Mouse (Mus musculus) T-helper 17 cell (primary cell): ENCODE results near the gene Srp68.
"Not testable (repeated sequence)": the region's sequence is repeated elsewhere in the genome, so short reads cannot be mapped to it uniquely, and the experiment has no call there.

Experiments
- in situ Hi-C, 2 experiments: fragments of 300-600 bp; cut with MboI, MseI; formaldehyde crosslinking; loops; 1 replicate in 1 of 2; 2 replicates in 1 of 2; pipeline ENCODE4 v1.15.1; 2025; ENCODE audit warnings: high pct_unique_total_duplicates in 2 of 2

The Srp68 gene

DNA sequence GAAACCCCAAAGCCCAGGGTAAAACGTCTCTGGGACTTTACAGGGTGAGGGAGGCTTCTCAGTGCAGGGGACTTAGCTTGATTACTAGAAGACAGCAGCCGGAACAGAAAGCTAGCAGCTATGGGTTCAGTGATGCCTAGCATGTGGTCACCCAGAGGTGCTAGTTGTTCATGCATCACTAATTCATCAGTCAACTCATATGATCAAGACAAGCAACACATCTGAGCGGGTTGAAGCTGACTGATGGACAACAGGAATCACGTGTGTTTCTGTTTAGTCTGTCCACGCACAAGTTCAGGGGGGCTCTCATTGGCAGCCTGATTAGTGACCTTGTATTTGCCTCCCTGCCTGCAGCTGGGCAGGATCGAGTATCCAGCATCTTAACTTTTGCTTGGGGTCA lies 10.0 kb upstream of the Srp68 start:
- in situ Hi-C loops = no loop called here

DNA sequence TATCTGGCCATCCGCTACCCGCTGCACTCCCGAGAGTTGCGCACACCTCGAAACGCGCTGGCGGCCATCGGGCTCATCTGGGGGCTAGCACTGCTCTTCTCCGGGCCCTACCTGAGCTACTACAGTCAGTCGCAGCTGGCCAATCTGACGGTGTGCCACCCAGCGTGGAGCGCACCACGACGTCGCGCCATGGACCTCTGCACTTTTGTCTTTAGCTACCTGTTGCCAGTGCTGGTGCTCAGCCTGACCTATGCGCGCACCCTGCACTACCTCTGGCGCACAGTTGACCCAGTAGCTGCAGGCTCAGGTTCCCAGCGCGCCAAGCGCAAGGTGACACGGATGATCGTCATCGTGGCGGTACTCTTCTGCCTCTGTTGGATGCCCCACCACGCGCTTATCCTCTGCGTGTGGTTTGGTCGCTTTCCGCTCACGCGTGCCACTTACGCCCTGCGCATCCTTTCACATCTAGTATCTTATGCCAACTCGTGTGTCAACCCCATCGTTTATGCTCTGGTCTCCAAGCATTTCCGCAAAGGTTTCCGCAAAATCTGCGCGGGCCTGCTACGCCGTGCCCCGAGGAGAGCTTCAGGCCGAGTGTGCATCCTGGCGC lies 9.0 kb upstream of the Srp68 start:
- in situ Hi-C loops = no loop called here

- in situ Hi-C loops = no loop called here
Observed at GRCm38 (mm10) chr11:116282089-116282488, 8.1 kb upstream of the Srp68 start.

DNA sequence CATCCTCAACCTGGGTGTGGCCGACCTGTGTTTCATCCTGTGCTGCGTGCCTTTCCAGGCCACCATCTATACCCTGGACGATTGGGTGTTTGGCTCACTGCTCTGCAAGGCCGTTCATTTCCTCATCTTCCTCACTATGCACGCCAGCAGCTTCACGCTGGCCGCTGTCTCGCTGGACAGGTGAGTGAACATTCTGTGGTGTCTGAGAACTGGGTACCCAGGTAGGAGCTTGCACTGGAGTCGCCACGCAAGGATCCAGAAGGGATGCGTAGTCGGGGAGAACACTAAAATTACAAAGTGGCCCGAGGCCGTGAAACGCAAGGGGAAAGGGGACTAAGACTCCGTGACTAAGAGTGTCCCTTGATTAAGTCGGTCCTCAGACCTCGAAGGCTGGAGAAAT lies 7.7 kb upstream of the Srp68 start:
- in situ Hi-C loops = no loop called here

GRCm38 (mm10) chr11:116280751-116281663 lies 7.0 kb upstream of the Srp68 start, which contains the start of gene Galr2:
Gene Galr2, plus strand, starts transcription at chr11:116280939.
- in situ Hi-C loops = no loop called here

DNA sequence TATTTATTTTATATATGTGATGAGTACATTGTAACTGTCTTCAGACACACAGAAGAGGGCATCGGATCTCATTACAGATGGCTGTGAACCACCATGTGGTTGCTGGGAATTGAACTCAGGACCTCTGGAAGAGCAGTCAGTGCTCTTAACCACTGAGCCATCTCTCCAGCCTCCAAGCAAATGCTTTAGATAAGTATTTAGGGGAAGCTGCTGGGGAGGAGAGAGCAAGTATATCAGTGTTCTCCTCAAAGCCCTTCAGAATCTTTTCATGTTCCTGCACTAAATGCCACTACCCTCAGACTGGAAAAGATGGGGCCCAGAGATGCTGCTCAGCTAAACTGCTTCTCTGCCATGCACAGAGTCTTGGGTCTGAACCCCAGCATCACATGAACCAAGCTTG lies 3.2 kb upstream of the Srp68 start:
- in situ Hi-C loops = not testable (repeated sequence)

- in situ Hi-C loops = no loop called here
Observed at GRCm38 (mm10) chr11:116273469-116274044, 460 bp downstream of the Srp68 start.

GRCm38 (mm10) chr11:116272589-116273468 lies 1.2 kb downstream of the Srp68 start:
- in situ Hi-C loops = no loop called here

DNA sequence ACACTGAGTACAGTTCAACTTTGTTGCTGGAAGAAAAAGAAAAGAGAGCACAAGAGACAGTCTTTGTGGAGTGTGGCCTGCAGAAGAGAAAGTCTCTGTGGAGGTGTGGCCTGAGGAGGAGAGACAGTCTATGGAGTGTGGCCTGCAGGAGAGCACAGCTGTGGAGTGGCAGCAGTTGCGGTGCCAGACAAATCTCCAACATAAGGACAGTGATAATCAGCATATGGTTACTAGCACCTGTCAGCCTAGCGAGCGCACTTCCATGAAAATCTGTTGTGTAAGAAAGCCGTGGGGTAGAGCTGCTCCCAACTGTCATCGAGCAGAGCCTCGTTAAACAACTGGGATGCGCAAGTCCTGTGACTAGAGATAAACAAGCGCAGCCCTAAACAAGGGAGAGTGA lies 4.5 kb downstream of the Srp68 start:
- in situ Hi-C loops = no loop called here

- in situ Hi-C loops = no loop called here
Observed at GRCm38 (mm10) chr11:116268313-116268712, 5.7 kb downstream of the Srp68 start.

DNA sequence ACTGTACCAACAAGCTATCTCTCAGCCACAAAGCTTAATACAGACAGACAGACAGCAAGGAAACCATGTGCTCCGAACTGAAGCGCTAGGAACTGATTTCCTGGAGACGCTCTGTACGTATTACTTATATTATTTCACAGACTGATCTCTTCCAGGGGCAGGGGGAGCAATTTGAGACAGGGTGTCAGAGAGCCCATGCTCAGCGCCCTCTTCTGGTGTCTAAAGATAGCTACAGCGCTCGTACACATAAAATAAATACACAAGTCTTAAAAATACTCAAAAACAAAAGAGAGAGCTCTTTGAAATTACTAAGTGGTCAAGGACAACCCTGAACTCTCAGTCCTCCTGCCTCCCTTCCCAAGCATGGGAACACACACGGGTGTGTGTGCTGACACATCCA lies 6.4 kb downstream of the Srp68 start:
- in situ Hi-C loops = no loop called here

DNA sequence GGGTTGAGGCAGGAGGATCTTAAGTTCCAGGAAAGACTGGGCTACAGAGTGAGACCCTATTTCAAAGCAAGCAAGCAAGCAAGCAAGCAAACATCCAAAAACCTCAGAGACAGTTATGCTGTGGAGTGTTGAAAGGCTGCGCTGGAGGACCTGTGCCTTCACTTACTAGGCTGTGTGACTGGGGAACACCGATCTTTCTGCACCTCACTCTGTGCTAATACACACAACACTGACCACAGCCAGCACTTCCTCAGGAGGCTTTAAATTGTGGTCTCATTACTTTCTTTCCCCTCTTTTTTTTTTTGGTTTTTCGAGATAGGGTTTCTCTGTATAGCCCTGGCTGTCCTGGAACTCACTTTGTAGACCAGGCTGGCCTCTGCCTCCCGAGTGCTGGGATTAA lies 8.2 kb downstream of the Srp68 start:
- in situ Hi-C loops = no loop called here

- in situ Hi-C loops = no loop called here
Observed at GRCm38 (mm10) chr11:116265352-116265751, 8.7 kb downstream of the Srp68 start.

DNA sequence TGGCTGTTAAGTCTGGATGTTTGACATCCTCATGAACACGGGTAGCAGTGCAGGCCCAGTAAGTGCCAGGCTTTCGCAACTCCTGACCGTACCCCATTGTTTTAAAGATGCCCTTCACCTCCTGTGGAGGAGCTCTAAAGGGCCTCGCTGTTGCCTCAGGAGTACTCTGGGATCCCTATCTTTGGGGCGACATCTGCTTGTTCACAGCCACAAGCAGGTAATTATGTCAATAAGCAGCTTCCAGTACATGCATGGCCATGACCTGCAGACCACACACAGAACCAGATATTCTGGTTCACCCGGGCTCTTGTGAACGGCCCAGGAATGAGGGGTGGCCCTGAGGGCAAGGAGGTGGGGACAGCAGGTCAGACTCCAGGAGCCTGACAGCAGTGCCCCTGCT lies 13.8 kb downstream of the Srp68 start:
- in situ Hi-C loops = no loop called here

DNA sequence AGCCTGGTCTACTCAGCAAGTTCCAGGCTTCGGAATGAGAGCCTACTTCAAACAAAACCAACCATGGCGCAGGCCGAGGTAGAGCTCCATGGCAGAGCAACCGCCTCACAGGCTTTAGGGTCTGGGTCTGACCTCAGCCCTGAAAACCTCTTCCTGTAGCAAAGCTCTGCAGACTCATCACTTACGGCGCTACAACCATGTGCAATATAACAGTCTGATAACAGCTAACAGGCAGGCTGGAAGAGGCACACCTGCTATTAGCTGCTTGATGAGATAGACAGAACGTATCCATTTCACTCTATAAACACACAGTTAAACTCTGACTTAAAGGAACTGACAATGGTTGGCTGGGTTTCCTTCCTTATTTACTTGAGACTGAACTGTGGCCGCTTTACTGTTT lies 14.6 kb downstream of the Srp68 start:
- in situ Hi-C loops = no loop called here

DNA sequence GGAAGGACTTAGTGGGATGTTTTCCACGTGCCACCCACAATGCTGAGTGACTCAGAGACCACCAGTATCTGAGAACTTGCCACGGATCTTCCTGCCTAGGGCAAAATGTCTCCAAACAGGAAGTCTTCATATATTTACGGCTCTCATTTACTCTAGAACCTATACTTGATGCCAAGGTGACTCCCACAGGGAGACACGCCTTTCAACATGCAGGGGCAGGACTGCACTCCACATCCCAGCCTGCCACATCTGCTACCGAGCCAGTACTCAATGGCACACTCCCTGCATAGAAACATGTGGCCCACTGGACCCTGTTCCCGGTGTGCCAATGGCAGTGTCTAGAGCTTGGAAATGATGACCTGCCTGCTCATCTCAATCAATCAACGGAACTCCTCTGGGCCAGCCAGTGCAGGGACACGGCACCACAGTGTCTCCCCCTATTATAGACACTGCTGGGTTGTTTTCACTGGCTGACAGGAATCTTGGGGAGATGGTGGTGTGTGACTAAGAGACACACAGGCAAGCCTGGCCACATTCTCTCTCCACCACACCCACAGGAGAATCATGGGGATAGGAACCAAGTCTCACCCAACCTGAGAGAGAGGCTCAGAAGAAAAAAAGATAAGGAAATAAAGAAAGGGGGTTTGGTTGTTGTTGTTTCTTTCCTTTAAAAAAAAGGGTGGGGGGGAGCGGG lies 17.9 kb downstream of the Srp68 start:
- in situ Hi-C loops = no loop called here

GRCm38 (mm10) chr11:116255090-116255981 lies 18.7 kb downstream of the Srp68 start:
- in situ Hi-C loops = no loop called here

- in situ Hi-C loops = no loop called here
Observed at GRCm38 (mm10) chr11:116254627-116255026, 19.4 kb downstream of the Srp68 start.

DNA sequence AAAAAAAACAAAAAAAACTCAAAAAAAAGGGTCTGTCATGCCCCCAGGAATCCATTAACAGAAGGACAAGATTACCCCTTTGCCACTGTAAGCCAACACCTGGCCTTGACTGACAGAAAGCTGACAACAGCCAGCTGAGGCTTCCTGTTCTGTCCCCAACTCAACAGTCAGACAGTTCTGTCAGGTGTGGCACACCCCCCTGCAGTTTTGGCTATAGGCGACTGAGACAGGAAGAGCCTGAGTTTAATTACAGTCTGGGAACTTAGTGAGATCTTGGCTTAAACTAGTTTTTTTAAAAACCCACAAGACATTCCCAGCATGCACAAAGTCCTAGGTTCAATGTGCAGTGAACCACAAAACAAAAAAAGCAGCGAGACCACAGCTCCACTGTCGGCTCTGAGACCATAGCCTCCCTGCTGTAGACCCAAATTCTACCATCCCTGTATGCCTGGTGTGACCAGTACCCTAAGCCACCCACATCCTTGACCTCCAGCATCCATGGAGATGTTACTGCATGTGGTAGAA lies 20.9 kb downstream of the Srp68 start:
- in situ Hi-C loops = no loop called here

DNA sequence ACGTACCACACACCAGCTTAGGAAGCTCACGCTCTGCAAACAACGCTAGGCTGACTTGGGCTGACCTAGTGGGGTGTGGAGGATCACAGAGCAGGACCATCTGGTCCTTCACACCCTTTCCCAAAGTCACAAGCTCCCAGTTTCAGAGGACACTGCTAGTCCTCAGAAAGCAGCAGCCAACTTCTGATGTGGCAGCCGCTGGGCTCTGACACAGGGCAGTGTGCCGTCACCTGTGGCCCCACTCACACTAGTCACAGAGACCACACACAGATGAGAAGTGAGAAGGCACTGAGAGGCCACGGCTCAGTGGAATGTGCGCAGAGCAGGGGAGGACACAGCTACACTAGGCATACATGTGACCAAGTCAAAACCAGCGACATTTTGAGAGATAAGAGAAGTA lies 23.1 kb downstream of the Srp68 start:
- in situ Hi-C loops = no loop called here
